Mouse (Mus musculus) forelimb bud, embryonic 11.5 days (tissue): ENCODE measurements around the gene Aspn.
"Not testable (repeated sequence)": the region's sequence is repeated elsewhere in the genome, so short reads cannot be mapped to it uniquely, and the experiment has no call there.

Experiments
- DNase-seq: peaks from one replicate; pipeline ENCODE4 v3.0.0-alpha.2; 2012; ENCODE audit warnings: low read depth, low spot score

Gene Aspn

DNA sequence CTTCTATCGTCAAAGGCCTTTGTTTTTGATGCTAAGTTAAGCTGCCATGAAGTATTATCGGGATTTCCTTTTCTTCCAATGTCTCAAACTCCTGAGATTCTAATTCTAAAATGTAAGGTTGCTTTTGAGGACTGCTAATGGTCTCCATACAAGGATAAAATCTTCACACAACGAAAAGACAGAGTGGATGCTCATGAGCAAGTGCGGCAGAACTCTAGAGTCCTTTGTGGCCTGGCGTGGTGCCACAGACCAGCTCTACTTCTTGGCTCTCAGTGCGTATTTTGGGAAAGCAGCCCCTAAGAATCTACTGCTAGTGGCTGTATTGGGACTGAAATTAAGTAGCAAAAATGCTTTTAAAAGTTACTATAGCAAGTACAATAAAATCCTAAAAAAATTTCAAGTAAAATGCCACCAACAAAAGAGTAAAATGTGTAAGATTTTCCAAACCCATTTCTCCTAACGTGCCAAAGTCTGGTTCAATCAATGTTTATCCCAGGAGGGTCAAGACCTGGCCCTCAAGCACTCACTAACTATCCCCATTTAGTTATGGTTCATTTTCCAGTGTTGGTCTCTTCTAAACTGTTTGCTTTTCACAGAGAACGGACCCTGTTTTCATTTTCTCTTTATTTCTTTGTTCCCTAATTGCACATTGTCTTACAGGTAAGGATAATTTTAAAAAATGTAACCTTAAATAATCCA, 40.2 kb downstream of the Aspn start:
- DNase-seq, result no peak

DNA sequence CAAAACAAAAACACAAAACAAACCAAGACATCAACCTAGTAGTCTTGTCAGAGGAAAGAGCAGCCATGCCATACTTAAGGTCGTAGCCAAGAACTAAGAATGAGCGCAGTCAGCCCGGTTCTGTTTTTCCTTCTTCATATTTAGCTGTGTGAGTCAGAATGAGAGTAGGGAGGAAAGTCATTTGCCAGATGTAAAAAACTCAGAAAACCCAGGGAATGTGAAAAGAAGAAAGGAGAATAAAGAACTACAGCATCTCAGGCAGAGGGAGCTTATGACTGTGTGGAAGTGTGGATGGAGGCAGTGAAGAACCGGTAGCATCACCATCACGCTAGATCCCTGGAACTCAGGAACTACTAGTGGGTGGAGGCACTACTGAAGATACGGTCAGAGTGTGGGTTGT, 41.8 kb downstream of the Aspn start:
- DNase-seq, result no peak

DNA sequence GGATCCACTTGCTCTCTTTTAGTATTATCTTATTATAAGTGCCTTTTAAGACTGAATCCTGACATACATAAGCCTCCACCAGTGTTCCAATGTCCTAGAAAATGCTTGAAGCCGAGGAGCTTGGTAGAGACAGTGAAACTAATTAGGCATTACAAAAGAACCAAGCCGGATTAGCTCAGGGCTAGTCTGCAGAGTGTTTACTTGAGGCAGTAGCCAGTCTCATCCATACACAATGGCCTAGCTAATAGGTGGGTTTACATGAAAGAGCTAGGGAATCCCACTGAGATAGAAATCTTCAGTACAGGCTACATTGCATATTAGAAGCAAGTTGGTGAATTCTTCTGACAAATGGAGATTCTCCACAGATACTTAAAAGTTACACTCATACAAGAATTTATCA, 58.3 kb downstream of the Aspn start:
- not testable (repeated sequence) for DNase-seq

DNA sequence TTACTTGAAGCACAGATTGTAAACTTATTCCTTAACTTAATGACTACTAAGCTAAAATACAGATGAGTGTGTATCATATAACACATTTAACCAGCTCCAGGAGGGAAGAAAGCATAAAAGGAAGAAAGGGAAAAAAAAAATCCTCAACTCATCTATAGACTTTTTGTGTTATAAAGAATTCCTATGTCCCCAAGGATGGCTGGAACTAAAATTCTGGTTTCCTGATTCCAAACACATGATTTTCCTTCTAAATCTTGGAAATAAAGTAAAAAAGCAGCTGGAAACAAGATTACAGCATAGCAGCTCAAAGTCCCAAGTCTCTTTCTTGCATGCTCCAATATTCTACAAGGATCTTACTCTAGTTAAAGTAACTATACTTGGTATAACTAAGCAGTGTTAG, 59.4 kb downstream of the Aspn start:
- DNase-seq, result no peak

DNA sequence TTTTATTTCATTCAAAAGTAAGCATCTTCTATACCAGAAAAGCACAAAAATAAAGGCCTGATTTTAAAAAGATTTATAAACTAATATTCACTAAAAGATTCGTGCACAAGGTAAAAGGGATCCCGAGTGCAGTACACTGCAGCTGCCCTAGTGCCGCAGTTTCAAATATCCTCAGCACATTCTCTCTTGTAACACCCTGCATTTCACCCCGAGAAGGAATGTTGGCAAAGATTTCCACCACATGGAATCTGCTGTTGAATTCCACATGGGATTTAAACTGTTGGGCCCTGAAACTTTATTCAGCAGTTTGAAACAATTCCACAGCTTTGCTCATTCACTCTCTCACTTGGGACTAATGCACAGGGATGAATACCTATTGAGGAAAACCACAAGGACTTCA, 63.5 kb downstream of the Aspn start, which contains the start of gene Ogn:
Gene Ogn (plus strand): TSS at position 333 of the 400 bp plus-strand sequence.
- peak; percentile 28 for DNase-seq

DNA sequence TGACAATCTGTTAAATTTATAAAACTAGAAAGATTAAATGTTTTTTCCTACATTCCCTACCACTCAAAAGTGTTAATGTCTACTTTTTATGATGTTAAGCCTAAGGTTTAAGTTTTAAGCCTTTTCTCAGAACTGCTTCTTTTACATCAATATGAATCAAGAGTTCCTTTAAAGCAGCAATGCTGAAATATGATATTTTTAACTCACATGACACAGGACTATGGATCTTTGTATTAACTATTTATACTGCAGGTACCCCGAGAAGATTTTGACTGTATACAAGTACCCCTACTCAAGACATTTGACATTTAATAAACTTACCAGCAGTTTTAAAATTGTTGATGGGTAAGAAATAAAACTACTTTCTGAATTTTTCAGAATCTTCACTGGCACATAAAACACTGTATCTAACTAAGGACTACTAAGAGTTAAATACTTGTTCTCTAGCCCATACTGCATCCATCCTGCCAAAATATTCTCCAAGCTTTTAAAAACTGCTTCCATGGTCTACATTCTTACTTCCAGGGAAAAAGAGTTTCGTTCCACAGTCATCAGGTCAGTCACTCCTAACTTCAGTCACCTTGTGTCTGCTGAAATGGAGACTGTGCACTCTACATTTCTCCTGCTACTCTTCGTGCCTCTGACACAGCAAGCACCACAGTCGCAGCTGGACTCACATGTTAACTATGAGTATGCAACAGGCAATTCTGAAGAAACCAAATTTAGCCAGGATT, 64.5 kb downstream of the Aspn start:
- DNase-seq, result no peak

DNA sequence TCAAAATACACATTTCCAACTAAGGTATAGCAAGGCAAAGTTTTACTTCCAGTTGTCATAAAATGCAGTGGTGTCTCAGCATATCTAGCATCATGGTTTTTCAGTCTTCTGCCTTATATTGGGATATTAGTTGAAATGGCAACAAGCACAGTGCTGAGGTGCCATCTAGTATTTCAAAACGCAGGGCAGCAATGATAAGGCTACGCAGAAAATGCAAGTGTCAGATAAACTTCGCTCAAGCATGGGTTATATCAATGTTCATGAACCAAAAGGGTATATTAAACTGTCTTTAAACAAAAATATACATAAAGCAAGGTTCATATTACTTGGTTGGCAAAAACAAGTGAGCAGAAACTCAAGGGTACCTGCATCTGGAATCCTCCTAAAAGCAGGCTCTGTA, 72.8 kb downstream of the Aspn start:
- DNase-seq, result no peak
